Mouse (Mus musculus) small intestine, adult 2 months (tissue): ENCODE measurements at regions not wholly inside any gene's neighbourhood (a gene's known extent, or its start where the extent isn't known, plus 50 kb on each side); places are given as distances from the start of the nearest gene placed in this dataset.

Experiments
- H3K27ac ChIP-seq: fragments of 200-500 bp; 2 replicates; pipeline ENCODE4 v1.5.1; 2012; ENCODE audit warnings: low read depth, low read length, control low read depth, inconsistent platforms; ENCODE audit not compliant: insufficient read depth
- H3K27me3 ChIP-seq: fragments of 200-500 bp; 2 replicates; pipeline ENCODE4 v1.6.1; 2012; ENCODE audit warnings: mild to moderate bottlenecking, moderate library complexity, low read length, inconsistent platforms; ENCODE audit not compliant: control insufficient read depth, insufficient read depth
- H3K36me3 ChIP-seq: fragments of 200-500 bp; 2 replicates; pipeline ENCODE4 v1.6.1; 2012; ENCODE audit warnings: mild to moderate bottlenecking, low read length, control low read depth, inconsistent platforms; ENCODE audit not compliant: control insufficient read depth, insufficient read depth
- H3K4me1 ChIP-seq: fragments of 200-500 bp; 2 replicates; pipeline ENCODE4 v1.6.1; 2012; ENCODE audit warnings: low read length, inconsistent platforms, mixed read lengths; ENCODE audit not compliant: control insufficient read depth, insufficient read depth, insufficient read length
- H3K4me3 ChIP-seq: fragments of 200-500 bp; 2 replicates; pipeline ENCODE4 v1.5.1; 2012; ENCODE audit warnings: low read depth, mild to moderate bottlenecking, control low read depth, inconsistent platforms, low read length, moderate library complexity
- CTCF ChIP-seq: fragments of 200-500 bp; IDR thresholded peaks from 2 replicates; pipeline ENCODE4 v1.5.1; 2012; ENCODE audit warnings: low read depth, mild to moderate bottlenecking, control low read depth, inconsistent platforms, low read length, moderate library complexity, mixed read lengths; ENCODE audit not compliant: insufficient replicate concordance, insufficient read length; ENCODE audit errors: extremely low read depth
- POLR2A ChIP-seq: fragments of 200-500 bp; IDR thresholded peaks from 2 replicates; pipeline ENCODE4 v1.6.1; 2012; ENCODE audit warnings: low read depth, mild to moderate bottlenecking, control low read depth, inconsistent platforms, low read length, moderate library complexity
- WGBS: fragments of 180-500 bp; shearing (Covaris S2); methylation state at CpG from one replicate; pipeline ENCODE4 v1.1.7; 2018; 5-methylcytosine and 5-hydroxymethylcytosine counted together

DNA sequence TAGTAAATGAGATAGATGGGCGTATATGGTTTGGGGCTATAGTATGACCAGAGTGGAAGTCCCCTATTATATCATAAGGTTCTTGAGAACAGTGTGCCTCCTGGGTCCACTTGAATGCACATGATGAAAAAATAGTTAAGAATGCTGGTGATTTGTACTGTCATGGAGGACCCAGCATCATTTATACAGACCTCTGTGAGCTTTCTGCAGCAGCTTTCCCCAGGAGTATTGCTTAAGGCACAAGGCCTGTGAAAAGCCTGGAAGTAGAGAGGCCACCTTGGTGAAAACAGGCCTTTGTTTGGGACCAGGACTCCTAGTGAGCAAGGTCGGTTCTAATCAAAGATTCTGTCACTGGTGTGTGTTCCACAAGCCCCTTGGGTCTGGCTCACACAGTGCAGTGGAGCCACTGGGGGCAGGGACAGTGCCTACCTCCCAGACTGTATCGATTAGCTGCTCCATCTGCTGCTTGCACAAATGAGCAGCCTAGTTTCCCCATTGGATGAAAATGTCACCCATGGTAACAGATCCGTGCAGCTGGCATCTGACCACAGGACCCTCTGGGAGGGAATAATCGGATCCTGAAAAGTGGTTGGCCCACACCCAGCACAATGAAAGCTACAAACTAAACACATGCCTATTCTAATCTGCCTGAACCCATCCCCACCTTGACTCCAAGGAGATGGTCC lies 274.2 kb upstream of the Clint1 start:
- Histone ChIP-seq H3K4me1 (no peaks in the 10 kb centered on the region), H3K27ac (no peak overlapping the region), H3K4me3 (no peak overlapping the region), H3K27me3 (no peaks in the 10 kb centered on the region), H3K36me3 (no peaks in the 10 kb centered on the region)
- TF ChIP-seq CTCF (no peak), POLR2A (no peak)
- 56% methylated on average over 5 of the region's 5 CpGs for WGBS

GRCm38 (mm10) chr11:45592335-45592734 lies 259.5 kb upstream of the Clint1 start:
- no peaks in the 10 kb centered on the region for H3K4me1 ChIP-seq
- H3K27ac ChIP-seq: no peak overlapping the region
- no peaks in the 10 kb centered on the region for H3K36me3 ChIP-seq
- 66% methylated on average over 3 of the region's 3 CpGs for WGBS
- no peak for TF ChIP-seq POLR2A
- TF ChIP-seq CTCF: no peak
- H3K4me3 ChIP-seq: no peak overlapping the region
- H3K27me3 ChIP-seq: no peaks in the 10 kb centered on the region

DNA sequence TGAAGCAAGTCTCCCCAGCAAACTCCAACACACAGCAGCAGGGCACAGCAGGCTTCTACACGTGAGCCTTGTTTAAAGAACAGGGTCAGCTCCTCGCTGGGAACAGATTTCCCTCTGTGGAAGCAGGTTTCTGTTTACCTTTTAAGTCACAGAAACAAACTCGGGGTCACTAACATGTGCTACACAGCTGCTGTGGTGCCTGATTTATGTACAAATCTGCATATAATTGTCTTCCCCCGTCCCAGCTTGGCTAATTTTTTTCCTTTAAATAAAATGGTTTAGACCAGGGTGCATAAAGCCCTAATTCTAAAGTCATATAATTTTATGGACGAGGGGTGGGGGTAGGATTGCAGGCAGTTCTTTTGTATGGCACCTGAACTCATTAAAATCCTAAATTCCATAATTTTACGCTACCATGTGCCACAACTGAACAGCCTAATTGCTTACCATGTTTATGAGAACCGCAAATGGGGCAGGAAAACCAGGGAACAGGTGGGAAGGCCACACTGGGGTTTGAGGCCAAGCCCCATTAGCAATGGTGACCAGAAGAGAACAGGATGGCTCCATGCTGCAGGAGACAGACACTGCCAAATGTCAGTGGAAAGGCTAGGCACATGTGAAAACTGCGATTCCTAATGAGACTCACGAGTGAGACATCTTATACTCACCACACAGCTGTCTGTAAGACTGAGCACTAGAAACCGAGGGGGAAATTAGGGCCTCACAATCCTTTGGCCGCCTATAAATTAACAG lies 258.8 kb upstream of the Clint1 start:
- Histone ChIP-seq H3K4me1 (no peaks in the 10 kb centered on the region), H3K36me3 (no peaks in the 10 kb centered on the region), H3K27me3 (no peaks in the 10 kb centered on the region), H3K4me3 (no peak overlapping the region), H3K27ac (no peak overlapping the region)
- WGBS: 47% methylated on average over 11 of the region's 11 CpGs
- TF ChIP-seq CTCF (no peak), POLR2A (no peak)

DNA sequence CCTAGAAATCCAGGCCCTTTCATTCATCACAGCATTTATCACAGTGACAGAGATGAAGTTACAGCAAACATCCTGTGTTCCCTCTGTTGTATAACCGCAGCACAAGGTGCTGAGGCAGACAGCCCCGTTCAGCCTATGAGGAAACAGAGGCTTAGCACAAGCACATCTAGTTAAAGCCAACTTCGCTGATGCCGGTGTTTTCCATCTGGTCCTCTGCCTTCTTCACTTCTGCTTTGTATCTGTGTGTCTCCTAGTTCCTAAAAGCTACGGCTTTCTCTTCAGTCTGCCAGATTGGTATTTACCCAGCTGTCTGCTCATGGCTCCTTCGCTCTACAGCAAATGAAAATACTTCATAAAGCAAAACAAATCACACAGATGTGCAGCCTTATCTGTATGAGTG lies 256.5 kb upstream of the Clint1 start:
- H3K4me3 ChIP-seq: no peak overlapping the region
- H3K27ac ChIP-seq: no peak overlapping the region
- H3K27me3 ChIP-seq: no peaks in the 10 kb centered on the region
- TF ChIP-seq POLR2A: no peak
- TF ChIP-seq CTCF: no peak
- no peaks in the 10 kb centered on the region for H3K36me3 ChIP-seq
- 48% methylated on average over 6 of the region's 6 CpGs for WGBS
- H3K4me1 ChIP-seq: no peaks in the 10 kb centered on the region

GRCm38 (mm10) chr11:45621824-45622223 lies 230.0 kb upstream of the Clint1 start:
- Histone ChIP-seq H3K27ac (no peak overlapping the region), H3K4me3 (no peak overlapping the region), H3K4me1 (no peaks in the 10 kb centered on the region), H3K27me3 (no peaks in the 10 kb centered on the region), H3K36me3 (no peaks in the 10 kb centered on the region)
- WGBS: 74% methylated on average over 2 of the region's 2 CpGs
- no peak for TF ChIP-seq POLR2A
- no peak for TF ChIP-seq CTCF

GRCm38 (mm10) chr11:45622701-45623100 lies 229.2 kb upstream of the Clint1 start:
- Histone ChIP-seq H3K36me3 (no peaks in the 10 kb centered on the region), H3K27ac (no peak overlapping the region), H3K27me3 (no peaks in the 10 kb centered on the region), H3K4me1 (no peaks in the 10 kb centered on the region), H3K4me3 (no peak overlapping the region)
- no peak for TF ChIP-seq POLR2A
- 91% methylated on average over 5 of the region's 5 CpGs for WGBS

GRCm38 (mm10) chr11:45624233-45624632 lies 227.6 kb upstream of the Clint1 start:
- no peak overlapping the region for H3K4me3 ChIP-seq
- WGBS: 70% methylated on average over 7 of the region's 7 CpGs

More at GRCm38 (mm10) chr11:45624233-45624632, 227.6 kb upstream of the Clint1 start:
- no peaks in the 10 kb centered on the region for H3K4me1 ChIP-seq
- H3K27ac ChIP-seq: no peak overlapping the region
- H3K36me3 ChIP-seq: no peaks in the 10 kb centered on the region
- no peaks in the 10 kb centered on the region for H3K27me3 ChIP-seq
- TF ChIP-seq POLR2A: no peak
- no peak for TF ChIP-seq CTCF
